Mouse (Mus musculus) layer of hippocampus, adult 11-12 months (tissue): ENCODE measurements around the gene Dnajc15.

Source experiments
- DNase-seq: peaks from one replicate; pipeline ENCODE4 v3.0.0; 2022; ENCODE audit warnings: low spot score

Dnajc15 gene

DNA sequence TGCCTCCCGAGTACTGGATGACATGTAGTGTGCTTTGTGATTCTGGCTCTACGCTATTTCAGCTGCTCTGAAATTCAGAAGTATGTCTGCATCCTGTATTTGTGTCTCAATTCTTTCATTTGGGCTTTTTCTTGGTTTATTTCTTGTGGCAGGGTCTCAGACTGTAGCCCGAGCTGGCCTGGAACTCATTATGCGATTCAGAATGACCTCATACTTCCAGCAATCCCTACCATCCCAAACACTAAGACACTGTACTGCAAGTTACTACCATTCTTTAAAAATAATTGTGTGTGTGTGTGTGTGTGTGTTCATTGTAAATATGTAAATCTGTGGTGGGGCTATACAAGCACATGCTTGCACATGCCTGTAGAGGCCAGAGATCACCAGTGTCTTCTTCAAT, 78.4 kb downstream of the Dnajc15 start:
- DNase-seq, result no peak

DNA sequence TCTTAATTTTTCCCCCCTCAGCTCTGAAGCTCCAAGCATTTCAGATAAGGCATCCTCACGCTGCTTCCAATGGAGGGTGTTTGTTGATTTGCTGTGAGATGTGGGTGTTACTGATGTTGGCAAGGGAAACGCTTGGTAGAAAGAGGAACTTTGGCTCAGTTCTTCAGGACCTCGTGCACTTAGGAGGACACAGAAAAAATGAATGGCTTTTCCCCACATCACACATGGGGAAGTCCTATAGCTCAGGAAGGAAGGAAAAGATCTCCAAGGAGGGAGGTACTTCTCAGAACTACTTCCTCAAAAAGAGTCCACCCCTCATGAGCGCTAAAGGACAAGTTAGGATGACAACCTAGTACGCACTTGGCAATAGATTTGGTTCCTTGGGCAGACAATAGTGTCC, 79.7 kb downstream of the Dnajc15 start:
- DNase-seq, result no peak

DNA sequence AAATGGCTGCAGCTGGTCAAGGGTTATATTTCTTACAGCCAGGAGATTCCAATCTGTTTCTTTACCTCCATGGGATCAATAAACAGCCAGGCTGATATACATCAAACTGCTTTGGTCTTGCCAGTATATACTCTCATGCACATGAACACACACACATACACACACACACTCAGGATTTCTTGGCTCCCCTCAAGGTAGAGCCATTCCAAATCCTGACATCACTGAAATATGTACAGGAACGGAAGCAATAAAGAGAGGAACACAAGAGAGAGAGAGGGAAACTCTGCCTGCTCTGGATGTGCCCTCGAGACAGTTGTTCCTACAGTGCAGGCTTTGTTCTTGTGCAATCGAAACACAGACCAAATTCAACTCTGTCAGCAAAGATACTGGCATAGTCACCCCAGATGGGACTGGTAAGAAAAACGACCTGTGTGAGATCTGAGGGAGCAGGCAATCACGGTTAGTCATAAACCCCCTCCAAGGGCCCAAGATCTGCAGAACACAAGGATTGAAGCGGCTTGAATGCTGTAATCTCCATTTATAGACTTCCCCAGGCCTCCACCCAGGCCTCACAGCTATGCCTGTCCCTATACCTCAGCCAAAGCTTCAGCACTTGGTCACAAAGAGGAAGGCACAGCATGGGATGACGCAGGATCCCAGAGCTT, 80.5 kb downstream of the Dnajc15 start:
- no peak for DNase-seq

DNA sequence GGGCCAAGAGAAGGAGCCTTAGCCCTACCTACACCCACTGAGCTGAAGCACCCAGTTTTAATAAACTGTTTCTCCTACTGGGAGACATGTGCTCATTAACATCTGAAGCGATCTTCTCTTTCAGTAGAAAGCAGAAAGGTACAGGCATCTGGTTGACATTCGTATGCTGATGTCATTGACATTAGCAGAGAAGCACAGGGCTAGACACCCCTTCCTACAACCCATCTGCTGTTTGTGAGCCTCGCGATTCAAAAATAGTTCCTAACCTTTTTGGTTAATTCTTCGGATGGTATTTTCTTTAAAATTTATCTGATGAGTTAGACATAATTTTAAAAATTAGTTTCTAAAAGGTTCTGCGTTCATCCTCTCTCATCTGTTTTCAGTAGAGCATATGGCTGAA, 81.9 kb downstream of the Dnajc15 start:
- DNase-seq, result no peak

DNA sequence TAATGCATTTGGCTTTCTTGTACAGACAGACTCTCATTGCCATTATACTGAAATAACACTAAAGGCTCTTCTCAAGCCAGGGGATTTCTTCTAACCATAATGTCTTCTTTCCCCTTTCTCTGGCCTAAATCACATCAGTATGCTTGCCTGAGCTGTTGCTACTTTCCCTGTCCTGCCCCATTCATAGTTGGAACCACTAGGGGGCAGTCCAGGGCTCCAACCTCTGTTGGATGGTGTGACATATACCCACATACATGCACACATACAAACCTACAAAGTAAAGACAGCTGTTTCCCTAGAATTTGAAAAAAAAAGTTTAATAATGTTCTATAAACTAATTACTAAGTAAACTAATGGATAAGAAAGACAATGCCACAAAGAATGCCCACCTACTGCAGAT, 91.7 kb downstream of the Dnajc15 start:
- DNase-seq, result no peak

DNA sequence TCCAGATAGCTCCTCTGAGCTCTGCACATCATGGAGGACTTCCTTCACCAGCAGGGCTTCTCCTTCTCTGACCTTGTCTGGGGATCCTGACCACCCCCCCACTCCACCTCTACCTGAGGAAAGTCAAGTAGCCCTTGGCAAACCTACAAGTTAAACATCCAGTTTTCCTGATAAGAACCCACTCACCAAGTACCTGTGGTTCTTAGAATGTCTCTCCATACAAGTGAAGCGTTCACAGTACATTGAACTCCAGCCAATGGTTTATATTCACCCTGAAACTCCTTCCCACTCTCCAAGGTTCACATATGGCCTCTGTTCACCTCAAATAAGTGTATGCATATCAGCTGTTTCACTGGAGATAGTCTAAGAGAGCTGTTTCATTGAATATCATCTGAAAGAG, 97.6 kb downstream of the Dnajc15 start:
- DNase-seq, result no peak

DNA sequence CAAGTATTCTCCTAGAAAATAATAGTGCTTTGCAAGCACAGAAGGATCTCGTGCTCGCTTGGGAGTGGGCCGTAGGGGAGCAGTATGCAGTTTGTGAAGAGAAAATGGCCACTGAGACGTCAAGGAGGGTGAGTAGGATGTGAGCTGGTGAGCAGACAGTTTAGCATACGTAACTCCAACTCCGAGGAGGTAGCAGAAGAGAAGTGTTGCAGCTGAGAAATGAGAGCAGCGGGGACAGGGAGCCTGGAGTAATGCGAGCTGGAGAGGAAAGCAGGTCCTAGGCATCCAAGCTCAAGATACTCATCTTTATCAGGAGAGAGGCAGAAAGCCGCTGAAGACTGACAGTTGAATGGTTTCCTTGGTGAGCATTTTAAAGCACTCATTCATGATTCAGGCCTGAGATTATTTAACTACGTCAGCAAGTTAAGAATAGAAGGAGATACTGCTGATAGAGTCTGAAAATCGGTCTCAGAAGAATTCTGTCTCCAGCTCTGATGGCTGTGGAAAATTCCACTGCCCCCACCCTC, 98.9 kb downstream of the Dnajc15 start:
- no peak for DNase-seq

DNA sequence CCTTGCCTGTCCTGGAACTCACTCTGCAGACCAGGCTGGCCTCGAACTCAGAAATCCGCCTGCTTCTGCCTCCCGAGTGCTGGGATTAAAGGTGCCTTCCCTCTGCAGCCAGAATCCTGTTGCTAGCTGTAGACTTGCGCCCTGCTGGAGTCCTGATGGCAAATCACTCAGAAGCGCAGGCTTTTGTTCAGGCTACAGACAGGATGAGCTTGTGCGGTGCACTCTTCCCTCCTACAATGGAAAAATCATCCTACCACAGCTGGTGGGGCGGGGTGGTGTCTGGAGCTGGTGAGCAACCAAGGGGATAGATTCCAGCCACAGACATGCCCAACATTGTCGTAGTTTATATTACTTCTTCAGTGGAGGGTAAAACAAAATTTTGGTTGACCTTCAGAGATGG, 101.6 kb downstream of the Dnajc15 start:
- no peak for DNase-seq

DNA sequence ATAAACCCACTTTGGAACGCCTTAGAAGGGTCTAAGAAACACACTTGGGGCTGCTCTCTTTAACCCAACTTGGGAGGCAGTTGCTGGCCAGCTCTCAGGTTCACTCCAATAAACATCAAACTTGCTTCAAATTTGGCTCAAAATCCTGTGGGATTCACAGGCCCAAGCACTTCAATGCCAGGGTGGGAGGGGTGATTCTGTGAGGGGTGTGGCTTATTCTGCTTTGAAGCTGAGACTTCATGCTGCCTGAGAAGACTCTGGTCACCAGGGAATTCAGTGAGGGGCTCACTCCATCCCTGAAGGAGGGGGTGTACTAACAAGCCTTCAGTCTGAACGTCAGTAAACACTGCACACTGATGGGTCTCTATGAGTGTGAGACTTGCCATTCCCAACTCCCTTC, 103.3 kb downstream of the Dnajc15 start:
- no peak for DNase-seq
